Mouse (Mus musculus): ENCODE measurements around the gene Hivep3.

Gene Hivep3

DNA sequence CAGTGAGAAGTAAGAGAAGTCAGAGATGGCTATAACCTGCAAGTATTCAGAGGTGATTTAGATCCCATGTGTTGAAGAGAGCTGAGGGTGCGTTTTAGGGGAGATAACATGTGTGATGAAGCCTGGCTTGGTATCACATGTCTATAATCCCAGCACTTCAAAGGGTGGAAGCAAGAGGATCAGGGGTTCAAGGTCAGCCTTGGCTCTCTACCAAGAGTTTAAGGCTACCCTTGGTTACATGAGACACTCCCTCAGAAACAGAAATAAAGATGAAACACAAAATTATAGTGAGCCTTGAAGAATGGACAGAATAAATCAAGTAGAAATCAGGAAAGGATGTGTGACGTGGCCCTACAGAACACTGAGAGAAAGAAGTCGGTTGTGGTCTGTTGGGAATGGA is 420.2 kb downstream of the Hivep3 start:
- no peak for DNase-seq (ENCODE audit: low read depth)

DNA sequence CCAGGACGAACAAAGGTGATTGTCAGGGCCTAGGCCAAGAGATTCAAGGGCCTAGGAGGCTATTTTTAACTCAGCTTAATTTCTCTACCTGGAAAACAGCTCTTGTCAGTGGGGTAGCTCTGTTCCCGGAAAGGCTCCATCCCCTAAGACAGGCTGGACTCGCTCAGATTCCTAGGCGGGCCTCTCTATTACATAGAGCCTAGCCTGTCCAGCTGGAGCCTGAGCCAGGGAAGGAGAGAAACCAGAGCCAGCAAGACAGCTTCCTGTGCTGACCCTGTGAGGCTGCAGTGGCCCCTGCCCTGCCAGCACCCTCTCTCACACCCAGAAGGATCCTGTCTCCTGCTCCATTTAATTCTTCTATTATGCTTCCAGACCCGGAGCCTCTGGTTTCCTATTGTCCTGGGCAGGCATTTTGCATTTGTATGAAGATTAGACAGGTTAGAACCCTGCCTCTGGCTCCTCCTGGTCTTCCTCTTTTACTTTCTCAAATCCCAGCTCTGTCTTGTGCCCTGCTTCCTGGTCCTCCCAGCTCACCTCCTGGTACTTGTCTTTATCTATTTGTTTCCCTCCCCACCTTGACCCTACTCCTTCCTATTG is 425.2 kb downstream of the Hivep3 start:
- no peak for DNase-seq (ENCODE audit: low read depth)

DNA sequence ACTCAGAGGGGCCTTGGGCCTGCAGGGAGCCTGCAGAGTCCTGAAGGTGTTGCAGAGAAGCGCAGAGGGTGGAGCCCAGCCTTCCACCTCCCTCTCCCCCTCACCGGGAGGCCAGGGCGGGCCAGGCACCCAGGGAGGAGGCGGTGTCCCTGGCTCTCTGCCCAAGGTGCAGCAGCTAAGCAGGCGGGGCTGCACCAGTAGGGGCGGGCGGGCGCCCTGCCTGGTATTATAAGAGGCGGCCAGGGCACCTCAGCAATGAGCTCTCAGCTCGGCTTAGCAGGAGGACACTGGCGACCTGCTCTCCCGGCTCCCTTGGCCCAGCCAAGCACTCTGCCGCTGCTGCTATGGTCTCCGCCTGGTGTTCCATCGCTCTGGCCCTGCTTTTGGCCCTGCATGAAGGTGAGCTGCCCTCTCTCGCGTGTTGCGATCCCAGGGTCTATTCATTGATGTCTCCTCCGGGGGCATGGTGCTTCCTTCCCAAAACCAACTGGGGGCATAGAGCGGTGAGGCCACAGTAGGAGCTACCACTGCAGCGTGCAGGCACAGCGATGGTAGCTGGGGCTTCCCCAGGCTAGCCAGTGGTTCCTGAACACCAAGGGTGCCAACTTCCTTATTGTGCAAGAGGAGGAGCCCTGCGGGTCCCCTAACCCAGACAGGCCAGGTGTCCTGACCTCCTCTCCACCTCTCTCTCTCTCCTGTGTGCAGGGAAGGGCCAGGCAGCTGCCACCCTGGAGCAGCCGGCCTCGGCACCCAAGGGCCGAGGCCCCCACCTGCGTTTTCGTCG is 427.8 kb downstream of the Hivep3 start, which contains the start of gene Edn2:
Gene Edn2 (plus strand): TSS at position 41 of the 784 bp plus-strand sequence.
- DNase-seq (ENCODE audit: low read depth): no peak

DNA sequence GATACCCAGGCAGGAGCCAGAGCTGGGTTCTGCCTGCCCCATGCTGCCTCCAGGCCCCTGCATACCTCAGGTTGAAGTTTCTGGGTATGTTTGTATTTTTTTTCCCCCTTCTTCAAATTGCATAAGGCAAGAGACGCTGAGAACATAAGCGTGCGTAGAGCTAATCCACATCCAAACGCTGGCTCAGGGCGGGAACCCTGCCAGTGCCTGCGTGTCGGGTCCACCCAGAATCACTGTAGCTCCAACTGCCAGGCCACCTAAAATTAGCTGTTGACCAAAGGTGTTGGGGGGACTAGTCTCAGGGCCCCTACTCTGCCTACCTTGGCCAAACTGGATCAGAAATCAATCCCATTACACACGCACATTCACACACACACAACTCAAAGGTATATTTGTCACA is 429.0 kb downstream of the Hivep3 start:
- no peak for DNase-seq (ENCODE audit: low read depth)

DNA sequence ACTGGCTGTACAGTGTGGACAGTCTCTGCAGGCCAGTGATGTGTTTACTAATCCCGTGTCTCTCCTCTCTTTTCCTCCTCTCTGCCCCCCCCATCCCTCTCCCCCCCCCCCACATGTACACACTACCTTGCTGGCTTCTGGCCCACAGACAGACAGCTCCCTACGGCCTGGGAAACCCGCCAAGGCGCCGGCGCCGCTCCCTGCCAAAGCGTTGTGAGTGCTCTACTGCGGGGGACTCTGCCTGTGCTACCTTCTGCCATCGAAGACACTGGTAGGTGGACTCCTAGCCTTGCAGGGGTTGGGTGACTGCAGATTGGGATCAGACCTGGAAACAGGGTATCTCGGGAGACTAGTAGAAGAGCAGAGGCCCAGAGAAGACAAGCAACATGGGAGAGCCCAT is 429.7 kb downstream of the Hivep3 start:
- no peak for DNase-seq (ENCODE audit: low read depth)

DNA sequence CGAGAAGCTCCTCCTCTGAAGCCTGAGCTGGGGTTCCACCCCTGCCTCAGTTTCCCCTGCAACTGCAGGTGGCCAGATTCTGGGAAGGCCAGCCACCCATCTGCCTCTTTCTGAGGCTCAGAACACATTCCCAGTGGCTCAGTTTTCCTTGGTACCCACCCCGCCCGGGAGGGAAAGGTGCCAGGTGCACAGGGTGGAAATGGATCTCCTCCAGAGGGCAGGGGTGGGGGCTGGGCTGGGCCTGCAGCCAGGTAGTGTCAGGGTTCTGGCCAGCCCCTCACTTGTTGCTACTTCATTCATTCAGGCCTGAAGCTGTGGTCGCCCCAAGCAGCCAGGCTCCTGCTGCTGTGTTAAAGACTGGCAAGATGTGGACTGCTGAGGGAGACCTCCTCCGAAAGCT is 430.7 kb downstream of the Hivep3 start:
- DNase-seq (ENCODE audit: low read depth): no peak

DNA sequence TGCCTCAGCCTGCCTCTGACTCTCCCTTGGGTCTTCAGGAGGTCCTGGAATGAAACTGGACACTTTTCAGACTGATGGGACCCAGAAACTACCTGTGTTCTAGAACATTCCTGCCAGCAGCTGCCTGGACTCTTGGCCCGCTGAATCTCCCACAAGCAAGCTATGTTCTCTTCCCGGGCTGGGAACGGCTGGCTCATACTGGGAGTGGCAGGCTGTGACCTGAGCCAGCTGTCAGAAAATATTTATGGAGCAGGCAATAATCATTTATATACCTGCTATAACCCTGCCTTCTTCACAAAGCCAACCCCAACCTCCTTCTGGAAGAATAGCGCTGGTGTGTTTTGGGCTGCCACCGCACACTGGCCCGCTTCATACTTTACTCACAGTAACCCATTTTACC is 434.2 kb downstream of the Hivep3 start:
- no peak for DNase-seq (ENCODE audit: low read depth)

DNA sequence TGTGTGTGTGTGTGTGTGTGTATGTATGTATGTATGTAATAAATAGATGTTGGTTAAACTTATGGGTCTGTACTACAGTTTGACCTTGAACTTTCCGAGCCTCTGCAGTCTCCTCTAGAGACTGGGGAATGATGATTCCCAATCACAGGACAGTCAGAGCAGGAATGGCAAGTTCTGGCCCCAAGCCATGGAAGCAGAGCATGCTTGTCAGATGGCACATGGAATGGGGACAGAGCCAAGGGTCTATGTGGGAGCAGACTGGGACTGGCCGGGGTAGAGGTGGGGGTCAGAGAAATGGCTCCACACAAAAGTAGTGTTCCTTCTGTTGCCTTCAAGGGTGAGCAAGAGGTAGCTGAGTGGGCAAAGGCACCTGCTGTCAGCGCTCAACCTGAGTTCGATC is 434.8 kb downstream of the Hivep3 start:
- no peak for DNase-seq (ENCODE audit: low read depth)

DNA sequence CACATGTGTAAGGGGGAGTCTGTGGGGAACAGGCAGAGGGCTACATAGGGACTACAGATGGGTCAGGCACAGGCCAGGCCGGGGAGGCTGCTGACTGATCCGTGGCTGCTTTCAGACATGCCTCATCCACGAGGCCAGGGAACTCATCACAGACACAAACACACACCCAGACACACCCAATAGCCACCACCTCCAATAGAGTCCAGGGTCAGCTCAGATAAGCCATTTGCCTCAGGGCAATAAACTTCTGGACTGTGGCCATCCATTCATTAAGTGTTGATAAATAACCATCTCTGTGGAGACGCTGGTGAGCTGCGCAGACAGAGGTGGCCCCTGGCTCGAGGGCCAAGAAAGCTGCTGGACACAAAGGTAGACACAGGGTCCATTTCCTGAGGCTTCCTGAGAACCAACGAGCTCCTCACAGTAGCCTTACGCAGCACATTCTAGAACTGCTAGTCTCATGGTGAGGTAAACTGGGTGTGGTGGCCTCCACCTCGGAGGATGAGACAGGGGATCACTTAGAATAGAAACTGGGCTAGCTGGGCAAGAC is 436.9 kb downstream of the Hivep3 start:
- no peak for DNase-seq (ENCODE audit: low read depth)

DNA sequence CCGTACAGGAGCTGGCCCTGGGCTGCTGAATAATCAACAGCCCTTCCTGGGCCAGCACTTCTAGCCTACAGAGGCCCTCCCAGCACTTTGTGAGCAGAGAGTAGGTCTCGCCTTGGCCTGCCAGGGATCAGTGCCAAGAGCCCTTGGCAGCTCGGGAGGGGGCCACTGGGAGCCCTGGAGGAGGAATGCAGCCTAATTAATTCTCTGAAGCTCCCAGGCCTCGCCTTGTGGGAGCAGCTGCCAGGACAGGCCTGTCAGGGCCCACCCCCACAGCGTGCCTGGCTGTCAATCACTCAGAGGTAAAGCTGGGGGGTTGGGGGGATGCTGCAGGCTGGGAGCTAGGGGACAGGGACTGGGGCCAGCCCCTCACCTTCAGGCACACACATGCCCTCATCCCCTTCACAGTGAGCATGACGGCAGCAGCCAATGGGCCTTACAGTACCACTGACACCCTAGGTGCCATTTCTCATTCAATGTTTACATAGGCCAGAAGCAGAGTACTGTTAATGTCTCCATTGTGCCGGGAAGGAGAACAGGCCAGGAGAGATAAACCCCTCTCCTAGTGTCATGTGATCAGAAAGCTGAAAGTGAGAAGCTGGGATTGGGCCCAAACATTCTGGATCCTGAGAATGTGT is 438.6 kb downstream of the Hivep3 start:
- no peak for DNase-seq (ENCODE audit: low read depth)

DNA sequence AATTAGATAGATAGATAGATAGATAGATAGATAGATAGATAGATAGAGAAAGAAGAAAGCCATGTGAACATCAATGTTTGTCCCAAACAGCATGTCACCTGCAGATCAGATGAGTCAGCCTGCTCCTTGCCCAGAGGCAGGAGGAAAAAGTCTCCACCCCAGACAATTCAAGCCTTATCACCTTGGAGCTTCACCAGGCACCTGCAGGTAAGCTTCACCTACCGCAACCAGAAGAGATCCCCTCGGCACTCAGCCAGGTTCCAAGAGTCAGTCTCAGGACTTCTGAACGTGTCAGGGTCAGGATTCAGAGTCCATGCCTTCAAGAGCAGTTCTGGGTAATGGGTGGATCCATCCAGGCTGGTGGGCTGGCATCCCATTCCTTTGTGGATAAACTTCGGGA is 445.5 kb downstream of the Hivep3 start:
- DNase-seq (ENCODE audit: low read depth): no peak

DNA sequence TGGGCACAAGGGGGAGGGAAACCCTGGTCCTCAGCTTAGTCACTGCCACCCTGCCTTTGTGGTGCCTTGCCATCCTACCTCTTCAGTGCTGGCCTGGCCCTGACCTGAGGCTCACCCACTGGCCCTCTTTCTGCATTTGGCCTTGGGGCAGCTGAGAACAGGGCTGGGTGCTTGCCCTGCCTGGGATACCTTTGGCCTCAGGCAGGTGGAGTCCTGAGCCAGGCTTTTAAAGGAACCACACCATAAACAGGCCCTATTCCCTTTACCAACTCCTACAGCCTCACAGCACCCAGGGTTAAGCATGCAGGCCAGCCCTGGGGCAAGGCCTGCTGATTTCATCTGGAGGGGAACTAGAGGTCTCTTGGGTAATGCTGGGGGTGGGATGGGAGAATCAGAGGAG is 447.0 kb downstream of the Hivep3 start:
- no peak for DNase-seq (ENCODE audit: low read depth)

DNA sequence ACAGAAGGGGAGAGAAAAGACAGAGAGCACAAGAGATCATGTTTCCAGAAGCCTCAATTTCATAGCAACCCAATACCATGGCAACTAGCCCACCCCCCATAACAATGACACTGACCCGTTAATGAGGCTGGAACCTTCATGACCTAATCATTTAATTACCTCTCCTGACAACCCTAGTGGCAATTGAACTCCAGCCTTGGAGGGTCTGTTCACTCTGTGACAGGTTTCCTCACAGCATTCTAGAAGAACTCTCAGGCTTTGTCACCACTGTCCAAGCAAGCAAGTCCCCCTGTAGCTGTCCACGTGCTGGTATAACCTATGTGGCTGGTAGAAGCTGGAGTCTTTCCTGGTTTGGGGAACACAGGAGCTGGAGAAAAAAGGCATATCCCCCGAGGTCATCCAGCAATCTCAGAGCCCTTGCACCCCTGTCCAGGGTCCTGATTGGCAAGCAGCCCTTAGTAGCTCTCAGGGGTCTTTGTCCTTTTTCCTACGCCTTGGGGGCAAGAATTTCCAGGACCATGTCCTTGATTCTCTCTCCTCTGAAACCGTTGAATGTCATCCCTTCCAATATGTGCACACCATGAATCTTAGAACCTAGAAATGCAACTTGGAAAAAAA is 450.9 kb downstream of the Hivep3 start:
- DNase-seq (ENCODE audit: low read depth): no peak

DNA sequence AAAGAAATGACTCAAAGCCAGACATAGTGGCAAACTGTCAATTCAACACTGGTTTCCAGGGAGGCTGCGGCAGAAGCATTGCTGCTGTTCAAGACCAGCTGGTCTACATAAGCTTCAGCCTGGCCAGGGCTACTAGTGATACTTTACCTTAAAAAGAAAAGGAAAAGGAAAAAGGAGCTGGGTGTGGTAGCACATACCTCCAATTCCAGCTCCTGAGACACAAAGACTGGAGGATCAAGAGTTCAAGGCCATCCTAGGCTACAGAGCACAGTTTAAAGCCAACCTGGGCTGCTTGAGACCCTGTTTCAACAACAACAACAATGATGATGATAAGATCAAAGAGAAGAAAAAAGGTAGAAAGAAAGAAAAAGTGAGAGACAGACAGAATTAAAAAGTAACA is 452.9 kb downstream of the Hivep3 start:
- DNase-seq (ENCODE audit: low read depth): no peak

DNA sequence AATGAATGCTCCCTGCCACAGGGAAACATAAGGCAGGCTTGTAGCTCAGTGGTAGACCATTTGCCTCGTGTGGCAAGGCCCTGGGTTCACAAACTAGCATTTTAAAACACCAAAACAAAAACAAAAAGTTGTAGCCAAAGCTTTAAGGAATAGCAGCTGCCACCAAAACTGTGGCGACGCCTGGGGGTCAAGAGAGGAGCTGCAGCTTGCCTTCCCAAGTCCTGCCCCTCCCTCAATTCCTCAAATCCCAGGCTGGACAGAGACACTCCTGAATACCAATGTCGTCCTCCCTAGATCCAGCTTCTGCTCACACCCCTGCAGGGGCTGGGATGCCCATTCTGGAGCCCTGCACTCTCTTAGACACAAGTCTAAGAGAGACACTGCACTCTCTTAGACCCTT is 453.4 kb downstream of the Hivep3 start:
- DNase-seq (ENCODE audit: low read depth): no peak
